Mouse (Mus musculus) ZHBTc4 (cell line): Measurements from ENCODE around the gene Prdx5.

Source experiments
- DNase-seq: peaks from one replicate; pipeline ENCODE4 v3.0.0-alpha.2; 2011; ENCODE audit warnings: low read depth, low spot score

Prdx5 gene

DNA sequence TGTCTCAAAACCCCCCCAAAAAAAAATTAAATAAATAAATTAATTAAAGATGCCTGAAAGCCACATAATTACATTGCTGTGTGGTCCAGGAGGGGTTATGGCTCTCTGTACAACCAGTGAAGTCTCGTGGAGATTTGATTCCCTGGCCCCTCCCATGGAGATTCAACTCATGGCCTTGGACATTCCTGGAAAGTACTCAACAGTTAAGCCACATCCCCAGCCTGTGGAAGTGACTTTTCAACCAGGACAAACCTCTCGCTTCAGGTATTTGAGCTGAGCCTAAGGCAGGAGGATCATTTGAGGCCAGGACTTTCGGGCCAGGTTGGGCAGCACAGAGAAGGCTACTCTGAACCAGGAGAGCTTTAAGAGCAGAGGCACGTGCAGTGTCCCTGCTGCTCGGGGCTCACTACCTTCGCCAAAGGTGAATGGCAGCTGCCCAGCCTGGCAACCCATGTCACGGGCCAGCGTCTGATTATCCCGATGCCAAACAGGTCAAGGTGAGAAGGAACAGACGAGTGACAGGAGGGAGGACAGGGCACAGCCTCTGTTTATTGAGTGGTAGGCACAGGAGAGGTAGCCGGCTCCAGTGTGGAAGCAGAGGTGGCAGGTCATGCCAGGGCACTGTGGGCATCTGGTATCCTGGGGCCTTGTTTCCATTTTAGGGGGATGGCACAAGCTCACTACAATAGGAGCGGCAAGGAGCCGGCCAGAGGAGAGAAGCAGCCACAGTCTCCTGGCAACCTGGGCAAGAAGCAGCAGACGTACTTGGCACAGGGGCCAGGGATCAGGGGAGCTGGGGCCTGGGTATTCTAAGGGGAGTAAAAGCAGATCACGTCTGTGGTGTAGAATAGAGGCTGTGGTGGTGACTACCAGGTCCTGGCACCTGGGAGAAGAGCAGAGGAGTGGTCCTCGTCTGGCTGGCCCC lies 27.9 kb upstream of the Prdx5 start:
- DNase-seq, result no peak

DNA sequence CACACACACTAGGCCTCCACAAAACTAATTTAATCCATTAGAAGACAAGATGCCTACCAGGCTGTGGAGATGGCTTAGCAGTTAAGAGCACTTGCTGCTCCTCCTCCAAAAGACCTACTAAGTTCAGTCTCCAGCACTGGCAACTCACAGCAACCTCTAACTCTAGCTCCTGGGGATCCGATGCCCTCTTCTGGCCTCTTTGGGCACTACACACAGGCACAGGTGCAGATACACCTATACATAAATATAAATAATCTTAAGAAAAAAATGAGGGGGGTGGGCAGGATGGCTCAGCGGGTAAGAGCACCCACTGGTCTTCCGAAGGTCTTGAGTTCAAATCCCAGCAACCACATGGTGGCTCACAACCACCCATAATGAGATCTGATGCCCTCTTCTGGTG lies 26.4 kb upstream of the Prdx5 start:
- peak; percentile 75 for DNase-seq

DNA sequence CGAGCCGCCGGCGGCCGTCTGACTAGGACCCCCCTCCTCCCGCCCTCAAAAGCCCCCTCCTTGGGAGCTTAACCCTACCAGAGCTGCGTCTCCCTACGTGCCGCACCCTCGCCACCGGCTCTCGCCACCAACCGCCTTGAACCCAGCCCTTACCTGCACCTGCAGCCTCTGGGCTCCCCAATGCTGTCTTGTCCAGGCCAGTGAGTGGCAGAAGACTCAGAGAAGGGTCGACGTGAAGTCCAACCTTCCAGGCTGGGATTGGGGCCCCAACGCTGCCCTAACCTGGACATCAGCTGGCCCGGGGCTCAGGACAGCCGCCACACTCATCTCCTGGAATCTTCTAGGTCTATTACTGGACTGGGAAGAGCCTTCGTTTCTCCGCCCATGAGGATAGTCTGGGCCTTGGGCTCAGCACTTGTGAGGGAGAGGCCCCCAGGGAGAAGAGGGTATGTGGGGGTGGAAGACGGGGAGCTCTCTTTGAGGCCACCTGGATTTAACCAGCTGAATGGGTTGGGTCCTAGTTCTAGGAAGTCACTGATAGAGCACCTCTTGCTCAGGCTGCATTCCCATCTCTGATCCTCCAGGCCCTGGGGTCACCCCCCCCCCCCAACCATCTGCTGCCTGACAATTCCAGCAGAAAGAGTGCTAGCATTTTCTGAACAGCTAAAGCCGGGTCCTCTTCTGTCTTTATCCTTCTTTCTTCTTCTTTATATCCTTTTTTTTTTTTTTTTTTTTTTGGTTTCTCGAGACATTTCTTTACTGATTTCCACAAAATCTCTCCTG lies 24.5 kb upstream of the Prdx5 start, which contains the start of gene Kcnk4:
Gene Kcnk4 (minus strand): TSS at position 321 of the 783 bp plus-strand sequence.
- no peak for DNase-seq

DNA sequence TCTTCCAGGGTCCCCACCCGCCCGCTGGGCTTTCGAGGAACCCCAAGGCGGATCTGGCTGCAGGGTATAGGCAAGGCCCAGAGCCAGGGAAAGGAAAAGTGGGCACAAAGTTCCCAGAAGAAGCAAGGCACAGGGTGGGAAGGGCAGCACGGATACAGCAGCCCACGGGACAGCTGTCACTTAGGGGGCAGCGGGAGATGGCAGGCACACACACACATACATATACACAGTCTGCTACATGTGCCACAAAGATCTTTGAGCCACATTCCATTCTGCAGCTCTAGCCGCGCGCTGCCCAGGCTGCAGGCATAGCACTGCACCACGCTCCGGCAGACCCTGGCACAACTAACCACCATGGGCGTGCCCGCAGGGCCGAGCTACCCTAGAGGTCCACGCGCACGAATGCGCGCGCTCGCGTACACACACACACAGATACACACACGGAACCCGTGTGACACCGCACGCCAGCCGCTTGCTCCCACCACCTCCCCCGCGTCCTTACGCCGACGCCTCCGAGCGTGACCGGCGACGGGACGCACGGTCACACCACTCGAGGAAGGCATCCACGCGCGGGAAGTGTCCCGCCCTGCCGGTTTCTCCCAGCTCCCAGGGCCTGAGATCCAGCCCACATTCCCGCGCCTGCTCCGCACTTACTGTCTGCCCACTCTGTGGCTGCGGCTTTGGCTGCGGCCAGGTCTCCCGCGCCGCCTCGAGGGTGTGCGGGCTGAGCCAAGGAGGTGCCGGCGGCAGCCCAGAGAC lies 23.7 kb upstream of the Prdx5 start:
- DNase-seq, result peak; percentile 51

DNA sequence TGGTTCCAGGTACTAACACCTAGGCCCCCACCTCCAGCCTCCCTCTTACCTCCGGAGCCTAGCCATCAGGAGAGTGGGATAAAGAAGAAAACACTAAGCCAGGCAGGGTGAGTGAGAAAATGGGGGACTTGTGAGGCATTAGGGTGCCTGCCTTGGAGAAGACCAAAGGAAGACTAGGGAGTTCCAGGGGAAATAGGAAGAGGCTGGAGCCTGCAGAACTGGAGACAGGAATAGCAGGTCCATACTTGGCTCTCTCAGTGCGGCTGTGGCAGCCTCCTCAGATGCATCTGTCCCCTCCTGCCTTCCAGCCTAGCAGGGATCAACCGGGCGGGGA lies 23.2 kb upstream of the Prdx5 start:
- DNase-seq, result no peak

DNA sequence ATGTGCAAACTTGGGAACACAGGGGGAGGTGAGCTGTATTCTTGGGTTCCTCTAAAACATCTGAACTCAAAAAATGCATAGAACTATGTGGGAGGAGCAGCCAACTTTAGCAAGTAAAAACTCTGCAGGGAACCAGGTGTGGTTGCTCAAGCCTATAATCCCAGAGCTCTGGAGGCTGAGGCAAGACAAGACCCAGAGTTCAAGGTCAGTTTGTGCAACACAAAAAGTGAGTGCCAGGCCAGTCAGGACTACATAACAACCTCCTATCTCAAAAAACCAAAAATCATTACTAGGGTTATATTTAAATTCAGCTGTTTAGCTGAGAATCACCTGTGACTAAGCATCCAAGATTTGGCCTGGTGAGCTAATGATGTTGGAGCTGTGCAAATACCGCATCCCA lies 22.1 kb upstream of the Prdx5 start:
- no peak for DNase-seq

DNA sequence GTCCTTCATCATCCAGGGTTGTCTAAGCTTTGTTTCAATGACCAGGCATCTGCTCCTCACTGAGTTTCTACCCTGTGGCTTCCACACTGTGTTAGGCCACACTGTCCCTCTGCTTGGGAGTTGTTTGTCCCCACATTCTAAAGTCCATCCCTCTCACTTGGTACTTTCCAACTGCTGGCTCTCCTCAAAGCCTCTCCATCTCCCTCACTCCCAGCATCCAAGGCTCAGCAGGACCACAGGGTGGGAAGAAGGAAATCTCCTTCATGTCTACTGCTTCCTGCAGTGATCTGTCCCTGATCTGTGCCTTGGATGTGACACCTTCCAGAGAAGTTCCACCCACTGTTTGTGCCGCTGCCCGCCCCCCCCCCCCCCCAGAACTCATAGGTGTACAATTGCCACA lies 21.1 kb upstream of the Prdx5 start:
- DNase-seq, result no peak

DNA sequence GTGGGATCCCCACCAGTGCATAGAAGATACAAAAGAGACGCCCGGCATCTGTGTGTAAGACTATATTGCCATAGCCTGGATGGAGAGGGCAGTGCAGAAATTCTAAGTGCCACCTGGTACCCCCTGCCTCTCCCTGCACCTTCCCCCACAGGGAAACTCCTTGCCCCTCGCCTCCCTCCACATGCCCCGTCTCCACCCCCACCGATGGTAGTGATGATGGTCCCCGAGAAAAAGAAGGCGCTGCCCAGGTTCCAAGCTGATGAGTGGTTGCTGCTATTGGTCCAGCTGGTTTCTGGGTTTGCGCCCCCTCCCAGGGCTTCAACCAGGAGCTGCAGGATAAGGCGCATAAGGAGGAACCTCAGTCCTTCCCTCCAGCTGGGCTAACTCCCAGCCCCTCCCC lies 18.2 kb upstream of the Prdx5 start:
- no peak for DNase-seq

DNA sequence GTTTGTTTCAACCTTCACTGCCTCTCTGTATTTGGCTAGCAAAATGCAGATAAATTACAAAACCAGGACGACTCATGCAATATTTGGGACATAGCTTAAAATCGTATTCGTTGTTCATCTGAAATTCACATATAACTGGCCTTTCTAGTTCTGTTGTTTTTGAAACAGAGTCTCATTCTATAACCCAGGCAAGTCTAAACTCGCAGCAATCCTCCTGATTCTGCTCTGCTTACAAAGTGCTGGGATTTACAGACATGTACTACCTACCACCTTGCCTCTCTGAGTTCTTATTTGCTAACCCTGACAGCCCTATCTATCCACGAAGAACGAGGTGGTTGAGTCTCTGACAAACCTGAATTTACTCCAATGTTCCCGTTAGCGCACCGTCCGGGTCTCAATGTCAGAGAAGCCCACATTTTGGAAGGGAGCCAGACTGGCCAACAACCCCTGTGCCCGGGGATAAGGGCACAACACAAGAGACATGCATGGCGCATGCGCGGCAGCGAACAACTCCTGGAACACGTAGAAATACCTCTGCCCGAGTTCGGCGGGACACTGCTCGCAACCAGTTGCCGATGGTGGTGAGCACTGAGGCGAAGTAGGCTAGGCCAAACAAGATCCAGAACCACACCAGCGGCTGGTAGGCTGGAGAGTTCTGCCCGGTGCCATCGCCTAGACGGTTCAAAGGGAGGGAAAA lies 16.8 kb upstream of the Prdx5 start:
- DNase-seq, result no peak

DNA sequence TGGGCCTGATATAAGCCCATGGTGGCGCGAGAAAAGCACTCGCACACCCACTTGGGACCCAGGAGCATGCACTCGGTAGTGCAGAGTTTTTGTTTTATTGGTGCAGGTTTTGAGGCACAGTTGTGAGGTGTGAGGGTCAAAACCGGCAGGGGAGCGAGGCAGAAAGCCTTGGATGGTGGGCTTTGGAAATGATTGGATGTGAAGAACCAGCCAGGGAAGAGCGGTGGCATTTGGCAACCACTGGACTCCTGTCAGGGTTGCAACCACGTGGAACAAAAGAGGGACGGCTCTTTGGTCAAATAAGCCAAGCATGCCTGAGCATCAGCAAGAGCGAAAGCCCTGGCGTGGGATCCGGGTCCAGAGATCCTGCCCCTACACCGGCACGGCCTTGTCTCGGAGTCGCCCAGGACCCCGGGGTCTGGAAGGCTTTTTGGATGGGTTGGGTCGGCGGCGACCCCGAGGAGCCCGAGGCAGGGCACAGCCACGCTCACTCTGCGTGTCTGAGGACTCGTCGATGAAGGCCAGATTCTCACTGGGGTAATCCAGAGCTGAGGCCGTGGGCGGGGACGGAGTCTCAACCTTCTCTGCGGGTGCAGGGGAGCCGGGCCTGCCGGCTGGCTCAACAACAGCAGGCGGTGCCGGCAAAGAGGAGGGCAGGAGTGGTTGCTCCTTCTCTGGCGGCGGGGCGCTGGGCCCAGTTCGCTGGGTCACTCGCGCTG lies 15.9 kb upstream of the Prdx5 start:
- peak; percentile 57 for DNase-seq

DNA sequence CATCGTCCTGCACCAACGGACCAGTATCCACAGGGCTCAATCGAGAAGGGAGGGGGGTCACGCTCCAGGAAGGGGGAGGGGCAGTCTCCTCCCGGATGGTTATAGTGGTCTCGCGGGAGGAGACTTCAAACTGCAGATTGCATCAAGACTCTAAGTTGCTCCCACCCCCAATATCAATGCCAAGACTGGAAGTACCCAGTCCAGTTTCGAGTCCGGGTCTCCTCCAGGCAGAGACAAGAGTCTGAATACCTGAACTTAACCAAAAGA lies 15.3 kb upstream of the Prdx5 start, which contains the start of gene Catsperz:
Gene Catsperz (minus strand): TSS at position 74 of the 267 bp plus-strand sequence.
- no peak for DNase-seq

DNA sequence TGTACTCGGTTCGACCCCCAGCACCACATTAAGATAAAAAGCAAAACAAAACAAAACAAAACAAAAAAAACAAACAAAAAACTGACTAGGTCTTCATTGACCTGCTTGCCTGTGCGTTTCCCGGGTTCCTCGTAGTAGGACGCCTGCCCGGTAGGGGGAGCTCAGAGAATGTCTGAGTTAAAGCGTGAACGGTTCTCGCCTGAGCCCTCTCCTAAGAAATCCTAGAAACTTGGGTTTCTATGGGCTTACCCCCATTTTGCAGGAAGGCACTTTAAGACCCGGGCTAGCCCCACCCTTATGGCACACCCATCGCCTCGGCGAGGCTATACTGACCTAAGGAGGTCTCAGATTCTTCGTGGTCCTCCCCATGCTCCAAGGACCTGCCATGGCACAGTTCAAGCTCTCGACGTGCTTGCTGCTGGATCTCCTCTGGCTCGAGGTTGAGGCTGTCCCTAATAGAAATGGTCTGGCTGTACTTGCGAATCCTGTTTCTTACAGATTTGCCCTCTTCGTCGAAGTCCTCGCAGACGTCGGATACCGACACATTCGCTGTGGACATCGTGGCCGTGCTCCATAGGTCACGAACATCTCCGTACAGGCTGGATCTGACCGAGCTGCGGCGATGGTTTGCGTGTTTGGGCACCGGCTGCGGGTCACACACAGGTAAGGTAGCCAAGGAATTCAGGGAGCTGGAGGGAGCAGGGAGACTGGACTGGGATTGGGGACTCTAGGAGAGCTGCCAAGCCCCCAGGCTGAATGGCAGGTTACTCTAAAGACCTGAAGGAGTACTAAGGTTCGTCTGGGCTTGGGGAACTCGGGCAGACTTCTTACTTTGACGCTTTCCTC lies 14.8 kb upstream of the Prdx5 start:
- peak; percentile 82 for DNase-seq

DNA sequence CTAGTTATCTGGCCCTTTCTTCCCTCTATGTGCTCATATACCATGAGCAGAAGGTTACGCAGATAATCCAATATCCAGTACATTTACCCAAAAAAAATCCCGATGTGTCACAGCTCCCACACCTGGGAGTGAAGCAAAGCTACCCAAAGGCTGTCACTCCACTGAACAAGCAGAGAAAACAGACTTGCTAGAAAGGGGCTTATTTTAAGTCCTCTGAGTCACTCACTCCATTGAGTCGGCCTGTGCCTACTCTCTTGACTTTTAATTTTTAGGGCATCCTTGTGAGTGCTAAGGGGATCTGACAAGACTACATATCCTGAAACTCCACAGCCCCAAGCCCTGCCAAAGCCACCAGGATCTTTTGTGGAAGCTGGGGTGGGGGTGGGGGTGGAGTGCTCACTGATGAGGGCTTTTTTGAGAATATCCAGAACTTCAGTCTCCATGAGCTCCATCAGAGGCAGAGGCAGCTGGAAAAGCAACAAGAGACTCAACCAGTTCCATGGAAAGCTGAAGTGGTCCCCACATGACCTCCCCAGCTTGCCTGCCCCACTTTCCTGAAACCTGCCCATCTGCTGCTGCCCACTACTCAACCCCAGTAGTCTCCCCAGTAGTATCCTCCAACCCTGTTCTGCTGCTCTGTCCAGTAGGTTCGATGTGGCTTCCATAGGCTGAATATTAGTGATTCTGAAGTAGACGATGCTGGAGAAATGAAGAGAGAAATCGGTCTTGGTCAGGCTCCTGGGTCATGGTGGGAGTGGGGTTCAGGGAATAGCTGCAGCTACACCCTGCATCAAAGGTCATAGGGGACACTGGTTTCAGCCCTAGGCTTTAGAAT lies 13.2 kb upstream of the Prdx5 start:
- no peak for DNase-seq

DNA sequence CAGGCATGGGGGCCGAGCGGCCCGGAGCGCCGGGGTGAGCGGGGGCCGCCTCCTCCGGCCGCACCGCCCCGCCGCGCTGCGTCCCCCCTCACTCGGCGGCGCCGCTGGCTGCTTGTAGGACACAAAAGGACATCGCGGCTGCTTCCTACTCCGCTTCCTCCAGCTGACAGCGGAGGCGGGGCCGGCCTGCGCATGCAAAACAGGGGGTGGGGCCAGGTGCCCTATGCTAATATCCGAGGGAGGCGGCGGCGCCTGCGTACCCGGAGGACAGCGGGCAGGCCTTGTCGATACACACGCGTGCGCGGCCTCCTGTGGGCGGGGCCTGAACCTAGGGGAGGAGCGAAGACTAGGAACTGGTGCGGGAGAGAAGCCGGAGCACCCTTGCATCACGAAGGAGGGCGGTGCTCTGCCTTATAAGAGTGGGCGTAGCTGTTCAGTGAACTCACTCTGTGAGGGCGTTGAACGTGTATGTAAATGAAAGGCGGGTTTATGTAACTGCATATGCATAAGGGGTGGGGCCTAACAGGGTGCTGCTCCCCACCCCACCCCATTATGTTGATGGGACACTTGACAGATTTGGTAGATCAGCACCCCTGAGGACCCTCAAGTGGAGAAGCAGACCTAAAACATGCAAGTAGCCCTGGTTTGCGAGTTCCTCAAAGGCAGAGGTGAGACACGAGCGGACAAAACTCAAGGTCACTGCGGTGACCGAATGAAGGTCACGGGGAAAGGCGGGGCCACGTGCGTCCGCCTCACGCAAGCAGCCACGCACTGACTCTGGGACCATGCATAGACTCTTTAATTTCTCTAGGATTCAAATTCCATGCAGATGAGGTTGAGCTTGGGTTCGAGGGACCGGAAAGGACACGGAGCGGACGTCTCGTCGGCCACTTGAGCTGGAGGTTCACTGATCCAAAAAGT lies 12.0 kb upstream of the Prdx5 start, which contains the start of gene Esrra:
Gene Esrra (minus strand): TSS at position 167 of the 921 bp plus-strand sequence.
- peak; percentile 100 for DNase-seq

DNA sequence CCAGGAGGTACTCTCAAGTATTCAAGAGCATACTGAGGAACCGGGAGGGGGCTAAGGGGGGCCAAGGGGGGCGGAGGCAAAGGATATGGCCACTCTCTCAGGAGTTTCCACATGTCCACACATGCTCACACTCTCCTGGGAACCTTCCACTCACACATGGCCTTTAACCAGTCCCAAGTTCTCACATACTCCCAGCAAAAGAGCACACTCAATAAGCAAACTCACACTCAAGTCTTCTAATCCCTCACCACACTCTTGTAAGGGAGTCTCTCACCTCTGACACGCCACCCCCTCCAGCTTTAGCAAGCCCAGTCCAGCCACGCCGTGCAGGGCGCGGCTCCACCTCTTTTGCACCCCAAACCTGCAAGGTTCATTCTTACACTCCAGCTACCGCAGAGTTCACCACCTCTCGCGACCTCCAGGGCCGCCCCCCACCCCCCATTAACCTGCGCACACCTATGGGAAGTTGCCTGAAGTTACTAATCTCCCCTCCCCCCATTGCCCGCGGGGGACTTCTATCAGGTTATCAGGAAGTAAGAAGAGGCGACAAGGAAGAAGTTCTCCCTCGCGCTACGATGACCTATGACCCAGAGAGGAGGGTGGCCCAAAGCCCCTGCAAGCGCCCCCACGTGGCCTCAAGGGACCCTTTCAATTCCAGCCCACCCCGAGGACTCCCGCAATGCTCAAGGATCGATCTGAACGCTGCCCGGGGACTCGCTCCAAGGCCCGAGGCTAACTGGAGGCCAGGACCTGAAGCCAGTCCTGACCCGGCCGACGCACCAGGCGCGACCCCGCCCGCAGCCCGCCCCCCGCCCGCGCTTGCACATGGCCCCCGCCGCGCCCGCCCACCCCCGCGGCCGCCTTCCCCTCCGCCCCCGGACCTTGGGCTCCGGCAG lies 11.1 kb upstream of the Prdx5 start:
- peak; percentile 77 for DNase-seq

DNA sequence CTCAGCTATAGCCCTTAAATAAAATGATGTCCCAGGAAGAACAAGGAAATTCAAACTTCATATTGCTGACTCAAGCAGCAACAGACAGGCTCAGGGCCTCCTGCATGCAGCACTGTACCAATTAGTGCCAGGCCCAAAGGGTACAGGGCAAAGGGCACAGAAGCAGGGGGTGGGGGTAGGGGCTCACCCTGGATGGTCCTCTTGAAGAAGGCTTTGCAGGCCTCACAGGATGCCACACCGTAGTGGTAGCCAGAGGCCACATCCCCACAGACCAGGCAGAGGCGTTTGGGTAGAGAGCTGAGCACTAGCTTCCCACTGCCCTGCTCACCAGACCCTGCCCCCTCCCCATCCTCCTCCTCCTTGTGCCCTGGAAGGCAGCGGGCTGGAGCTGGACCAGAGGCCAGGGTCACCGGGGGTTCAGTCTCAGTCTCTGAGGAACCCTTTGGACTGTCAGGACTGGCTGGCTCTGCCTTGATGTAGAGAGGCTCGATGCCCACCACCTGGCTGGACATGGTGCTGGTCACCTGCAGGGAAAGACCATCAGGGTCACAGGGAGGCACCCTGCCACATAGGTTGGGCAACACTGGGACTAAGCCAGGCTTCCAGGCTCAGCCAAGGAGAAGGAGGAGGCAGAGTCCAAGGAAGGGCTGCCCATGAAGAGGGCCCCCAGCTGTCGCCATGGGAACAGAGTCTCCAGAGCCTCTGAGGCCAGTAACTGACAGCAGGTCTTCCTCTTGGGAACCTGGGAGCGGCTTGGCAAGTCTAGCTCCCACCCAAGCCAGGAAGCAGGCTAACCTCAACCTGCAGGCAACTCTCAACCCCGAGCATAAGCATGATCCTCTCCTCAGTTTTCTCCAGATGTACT lies 10.2 kb upstream of the Prdx5 start:
- no peak for DNase-seq
